Mouse (Mus musculus): ENCODE data around the gene Slc5a4b. TPM values are rescaled to one million over a fixed set of nuclear protein-coding genes. Genes with fewer than 3 reads are reported as not detected.

The Slc5a4b gene
- polyA plus RNA-seq, 1 experiment from 2014 or later, result not detected

DNA sequence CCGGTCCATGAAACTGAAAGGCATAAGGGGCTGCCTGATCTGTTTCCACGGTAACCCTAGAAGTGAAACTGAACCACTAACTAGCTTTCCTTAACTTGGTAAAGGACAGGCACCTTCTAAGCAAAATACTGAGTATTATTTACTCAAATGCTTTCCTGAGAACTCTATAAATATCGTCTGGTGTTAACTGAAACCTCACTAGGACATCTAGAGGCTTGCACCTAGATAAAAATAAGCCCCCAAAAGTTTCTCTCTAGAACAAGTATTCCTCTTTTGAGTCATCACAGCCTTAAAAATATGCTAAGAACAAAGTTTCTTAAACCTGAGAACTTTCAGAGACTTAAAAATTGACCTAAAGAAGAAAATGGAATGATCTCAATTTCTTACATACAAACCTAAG lies 93.9 kb downstream of the Slc5a4b start:
- no peak overlapping the region for H3K9ac ChIP-seq (ENCODE audit: low read length)
- no peak for ATAC-seq (ENCODE audit: insufficient number of reproducible peaks, insufficient read depth, low FRiP score, low read depth)
- no peaks in the 10 kb centered on the region for H3K36me3 ChIP-seq (ENCODE audit: control insufficient read depth, insufficient read depth, low read length)
- no peaks in the 10 kb centered on the region for H3K27me3 ChIP-seq (ENCODE audit: control insufficient read depth, insufficient read depth, low read length)
- no peak overlapping the region for H3K4me2 ChIP-seq (ENCODE audit: low read length)
- H3K4me1 ChIP-seq (ENCODE audit: control insufficient read depth in 2 of 2, insufficient read depth in 2 of 2, low read length in 2 of 2), result no peaks in the 10 kb centered on the region
- H3K27ac ChIP-seq (replicated peaks in 1 of 2; ENCODE audit: control insufficient read depth in 1 of 2, insufficient read depth in 1 of 2, low read depth in 2 of 2, low read length in 2 of 2), result no peak overlapping the region
- H3K4me3 ChIP-seq (ENCODE audit: control insufficient read depth in 1 of 2, insufficient read depth in 1 of 2, low read depth in 1 of 2, low read length in 2 of 2), result no peak overlapping the region
- 82% methylated on average over 3 of the region's 3 CpGs for WGBS
- no peaks in the 10 kb centered on the region for H3K9me3 ChIP-seq (ENCODE audit: control insufficient read depth, low read length)

DNA sequence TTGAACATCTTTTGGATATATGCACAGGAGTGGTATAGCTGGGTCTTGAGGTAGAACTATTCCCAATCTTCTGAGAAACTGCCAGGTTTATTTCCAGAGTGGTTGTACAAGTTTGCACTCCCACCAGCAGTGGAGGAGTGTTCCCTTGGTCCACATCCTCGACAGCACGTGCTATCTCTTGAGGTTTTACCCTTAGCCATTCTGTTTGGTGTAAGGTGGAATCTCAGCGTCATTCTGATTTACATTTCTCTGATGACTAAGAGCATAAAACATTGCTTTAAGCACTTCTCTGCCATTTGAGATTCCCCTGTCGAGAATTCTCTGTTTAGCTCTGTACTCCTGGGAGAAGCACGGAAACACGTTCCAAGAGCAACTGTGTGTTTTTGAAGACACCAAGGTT lies 97.8 kb downstream of the Slc5a4b start:
- WGBS, result 76% methylated on average over 6 of the region's 6 CpGs
- Histone ChIP-seq H3K4me2 (ENCODE audit: low read length) (no peak overlapping the region), H3K4me3 (ENCODE audit: control insufficient read depth in 1 of 2, insufficient read depth in 1 of 2, low read depth in 1 of 2, low read length in 2 of 2) (no peak overlapping the region), H3K9ac (ENCODE audit: low read length) (no peak overlapping the region), H3K4me1 (ENCODE audit: control insufficient read depth in 2 of 2, insufficient read depth in 2 of 2, low read length in 2 of 2) (no peaks in the 10 kb centered on the region), H3K27ac (replicated peaks in 1 of 2; ENCODE audit: control insufficient read depth in 1 of 2, insufficient read depth in 1 of 2, low read depth in 2 of 2, low read length in 2 of 2) (no peak overlapping the region), H3K36me3 (ENCODE audit: control insufficient read depth, insufficient read depth, low read length) (no peaks in the 10 kb centered on the region), H3K9me3 (ENCODE audit: control insufficient read depth, low read length) (no peaks in the 10 kb centered on the region), H3K27me3 (ENCODE audit: control insufficient read depth, insufficient read depth, low read length) (no peaks in the 10 kb centered on the region)
- ATAC-seq (ENCODE audit: insufficient number of reproducible peaks, insufficient read depth, low FRiP score, low read depth), result no peak

DNA sequence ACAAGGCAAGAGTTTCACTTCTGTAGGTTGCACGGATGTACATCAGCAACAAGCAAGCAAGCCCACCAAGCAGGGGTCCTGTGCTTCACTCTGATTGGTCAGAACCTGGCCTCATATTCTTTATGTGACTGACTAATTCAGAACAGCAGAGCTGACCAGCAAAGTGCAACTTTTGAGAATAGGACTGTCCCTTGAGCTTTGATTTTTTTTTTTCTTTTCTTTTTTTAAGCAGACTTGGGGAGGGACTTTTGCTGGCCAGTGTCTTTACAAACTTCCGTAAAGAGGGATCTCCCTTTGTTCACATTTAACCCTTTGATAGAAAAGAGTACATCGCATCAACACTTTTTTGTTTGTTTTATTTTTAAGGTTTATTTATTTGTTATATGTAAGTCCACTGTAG lies 100.9 kb downstream of the Slc5a4b start:
- no peaks in the 10 kb centered on the region for H3K4me1 ChIP-seq (ENCODE audit: control insufficient read depth in 2 of 2, insufficient read depth in 2 of 2, low read length in 2 of 2)
- H3K9me3 ChIP-seq (ENCODE audit: control insufficient read depth, low read length), result no peaks in the 10 kb centered on the region
- no peak for ATAC-seq (ENCODE audit: insufficient number of reproducible peaks, insufficient read depth, low FRiP score, low read depth)
- H3K36me3 ChIP-seq (ENCODE audit: control insufficient read depth, insufficient read depth, low read length), result no peaks in the 10 kb centered on the region
- WGBS, result 78% methylated on average over 3 of the region's 3 CpGs
- no peak overlapping the region for H3K4me2 ChIP-seq (ENCODE audit: low read length)
- no peak overlapping the region for H3K27ac ChIP-seq (replicated peaks in 1 of 2; ENCODE audit: control insufficient read depth in 1 of 2, insufficient read depth in 1 of 2, low read depth in 2 of 2, low read length in 2 of 2)
- no peaks in the 10 kb centered on the region for H3K27me3 ChIP-seq (ENCODE audit: control insufficient read depth, insufficient read depth, low read length)
- H3K4me3 ChIP-seq (ENCODE audit: control insufficient read depth in 1 of 2, insufficient read depth in 1 of 2, low read depth in 1 of 2, low read length in 2 of 2), result no peak overlapping the region
- H3K9ac ChIP-seq (ENCODE audit: low read length), result no peak overlapping the region

Small RNAs within 50 kb of the gene (microRNA-seq; reads per million reads assigned to microRNA genes)
- gene Mir6409, result not detected

Other genes starting within 250 kb of the Slc5a4b start
- gene Derl3, start 217.5 kb downstream of the Slc5a4b start, polyA plus RNA-seq (2014; fragmentation: Nextera tagmentation; extraction: Ambion mirVana), result 1.1 and 1.7 TPM in 2 replicates
- 99.1 and 103 TPM in 2 replicates for gene Smarcb1, start 189.3 kb downstream of the Slc5a4b start, polyA plus RNA-seq (2014; fragmentation: Nextera tagmentation; extraction: Ambion mirVana)
- gene Chchd10, start 177.8 kb downstream of the Slc5a4b start, polyA plus RNA-seq (2014; fragmentation: Nextera tagmentation; extraction: Ambion mirVana), result 647 and 682 TPM in 2 replicates
- gene Mmp11, start 174.5 kb downstream of the Slc5a4b start, polyA plus RNA-seq (2014; fragmentation: Nextera tagmentation; extraction: Ambion mirVana), result 23.4 and 25.1 TPM in 2 replicates
- gene Gm867, start 170.3 kb downstream of the Slc5a4b start, polyA plus RNA-seq (2014; fragmentation: Nextera tagmentation; extraction: Ambion mirVana), result 0.28 and 0.57 TPM in 2 replicates
- 0.46 and 0.58 TPM in 2 replicates for gene Vpreb3, start 167.9 kb downstream of the Slc5a4b start, polyA plus RNA-seq (2014; fragmentation: Nextera tagmentation; extraction: Ambion mirVana)
- gene Gm5134, start 156.4 kb downstream of the Slc5a4b start, polyA plus RNA-seq (2014; fragmentation: Nextera tagmentation; extraction: Ambion mirVana), result not detected in 2 replicates
- 13.6 and 14.7 TPM in 2 replicates for gene Zfp280b, start 78.3 kb downstream of the Slc5a4b start, polyA plus RNA-seq (2014; fragmentation: Nextera tagmentation; extraction: Ambion mirVana)
- gene Slc5a4a, start 36.5 kb upstream of the Slc5a4b start, polyA plus RNA-seq (2014; fragmentation: Nextera tagmentation; extraction: Ambion mirVana), result not detected in 2 replicates
- 57.7 and 58.6 TPM in 2 replicates for gene Prmt2, start 126.9 kb upstream of the Slc5a4b start, polyA plus RNA-seq (2014; fragmentation: Nextera tagmentation; extraction: Ambion mirVana)
- 0.80 and 1.1 TPM in 2 replicates for gene S100b, start 142.9 kb upstream of the Slc5a4b start, polyA plus RNA-seq (2014; fragmentation: Nextera tagmentation; extraction: Ambion mirVana)
- gene Dip2a, start 234.3 kb upstream of the Slc5a4b start, polyA plus RNA-seq (2014; fragmentation: Nextera tagmentation; extraction: Ambion mirVana), result 5.6 and 6.3 TPM in 2 replicates